Comparison of ENCODE assay signal across 8 mouse cellular contexts in the genomic region with DNA sequence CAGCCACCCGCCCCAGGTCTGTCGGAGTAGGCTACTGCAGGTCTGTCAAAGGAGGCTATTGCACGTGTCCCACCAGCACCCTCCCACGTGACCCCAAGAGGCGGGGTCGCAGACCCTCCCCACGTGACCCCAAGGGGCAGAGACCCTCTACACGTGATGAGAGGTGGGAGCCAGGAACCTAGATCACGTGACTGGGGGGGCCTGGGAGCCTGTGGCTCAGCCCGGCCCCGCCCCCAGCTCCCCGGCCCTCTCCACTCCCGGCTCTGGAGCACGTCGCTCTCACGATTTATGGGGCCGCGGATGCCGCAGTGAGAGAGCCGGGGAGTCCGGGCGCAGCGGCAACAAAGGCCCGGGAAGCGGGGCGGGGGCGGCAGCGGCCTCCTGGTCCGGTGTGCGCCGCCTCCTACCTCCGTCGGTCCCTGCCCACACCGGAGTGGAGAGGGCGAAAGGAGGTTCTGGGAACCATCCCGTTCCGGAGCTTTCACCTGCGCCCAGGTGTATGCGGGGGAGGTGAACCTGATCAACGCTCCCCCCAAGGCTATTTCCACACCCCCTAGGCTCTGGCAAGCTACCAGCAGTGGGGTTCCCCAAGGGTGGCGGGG. TPM values are rescaled to one million over a fixed set of nuclear protein-coding genes. Genes with fewer than 3 reads are reported as not detected.
DNase-seq lines count a peak whose midpoint lies in the region; ATAC-seq lines count a peak whose summit lies in the region.

No protein-coding gene starts in this region.

- H3K36me3 ChIP-seq in forebrain, embryonic 15.5 days, result no peaks in the 10 kb centered on the region
- H3K36me3 ChIP-seq in midbrain, embryonic 16.5 days (ENCODE audit: control insufficient read depth, insufficient read depth, low read length), result no peaks in the 10 kb centered on the region

- peak overlapping the region; percentile 90 for H3K27ac ChIP-seq in forebrain, embryonic 15.5 days (replicated peaks)
- peak overlapping the region; percentile 92 for H3K27ac ChIP-seq in midbrain, embryonic 16.5 days (ENCODE audit: low read length)

- H3K9ac ChIP-seq in forebrain, embryonic 15.5 days (replicated peaks), result peak overlapping the region; percentile 79
- peak overlapping the region; percentile 88 for H3K9ac ChIP-seq in midbrain, embryonic 16.5 days (ENCODE audit: low read depth, low read length)

- peak overlapping the region; percentile 65 for H3K4me3 ChIP-seq in forebrain, embryonic 15.5 days
- H3K4me3 ChIP-seq in midbrain, embryonic 16.5 days (ENCODE audit: low read depth, low read length), result peak overlapping the region; percentile 76

- no peaks in the 10 kb centered on the region for H3K9me3 ChIP-seq in forebrain, embryonic 15.5 days
- no peaks in the 10 kb centered on the region for H3K9me3 ChIP-seq in midbrain, embryonic 16.5 days (replicated peaks; ENCODE audit: control insufficient read depth, low read length, poor library complexity, severe bottlenecking)

- under 1% methylated on average over 41 of the region's 41 CpGs for WGBS in forebrain, embryonic 15.5 days
- WGBS in midbrain, embryonic 16.5 days, result 0% methylated on average over 26 of the region's 41 CpGs

- H3K4me2 ChIP-seq in forebrain, embryonic 15.5 days (replicated peaks), result peak overlapping the region; percentile 93
- H3K4me2 ChIP-seq in midbrain, embryonic 16.5 days (ENCODE audit: low read length), result peak overlapping the region; percentile 78

- ATAC-seq in forebrain, embryonic 15.5 days (replicated peaks), result no peak
- ATAC-seq in midbrain, embryonic 16.5 days, result peak; percentile 26; the same call in 1 of the 2 replicates

- peak; percentile 42 for DNase-seq in kidney, adult 18-20 months
- no peak for DNase-seq in kidney, adult 8-10 months
- peak; percentile 88 for DNase-seq in ZHBTc4 (ENCODE audit: low read depth, low spot score)
- DNase-seq in kidney, postnatal 25 days, result peak; percentile 40 to 70
- DNase-seq in thymus, postnatal 25 days, result peak; percentile 17
- no peak for DNase-seq in spleen, postnatal 36 days (ENCODE audit: low spot score in 2 of 2)

- H3K4me1 ChIP-seq in forebrain, embryonic 15.5 days, result peaks cover 68% of the 10 kb centered on the region
- H3K4me1 ChIP-seq in midbrain, embryonic 16.5 days (ENCODE audit: control insufficient read depth, insufficient read depth, low read length), result peaks cover 33% of the 10 kb centered on the region

- peaks cover 31% of the 10 kb centered on the region for H3K27me3 ChIP-seq in forebrain, embryonic 15.5 days
- H3K27me3 ChIP-seq in midbrain, embryonic 16.5 days (ENCODE audit: control insufficient read depth, insufficient read depth, low read depth, low read length), result 0 out of 2 replicates have a peak, but pooled peaks cover 4% of the 10 kb centered on the region

RNA-seq across cellular contexts. Expression of a gene that starts 2.1 kb away (rescaled TPM):
- 41.0 and 42.5 TPM in 2 replicates for polyA plus RNA-seq in forebrain, embryonic 15.5 days (2015; fragmentation: Nextera tagmentation; extraction: Ambion mirVana)
- 40.5 and 59.0 TPM in 2 replicates for polyA plus RNA-seq in midbrain, embryonic 16.5 days (2015; fragmentation: Nextera tagmentation; extraction: Ambion mirVana)

RNA-seq across cellular contexts. Expression of a gene that starts 17.1 kb away (rescaled TPM):
- polyA plus RNA-seq in forebrain, embryonic 15.5 days (2015; fragmentation: Nextera tagmentation; extraction: Ambion mirVana), result 14.4 and 15.7 TPM in 2 replicates
- 3.7 and 4.2 TPM in 2 replicates for polyA plus RNA-seq in midbrain, embryonic 16.5 days (2015; fragmentation: Nextera tagmentation; extraction: Ambion mirVana)

RNA-seq across cellular contexts. Expression of a gene that starts 29.1 kb away (rescaled TPM):
- polyA plus RNA-seq in forebrain, embryonic 15.5 days (2015; fragmentation: Nextera tagmentation; extraction: Ambion mirVana), result 32.9 and 34.0 TPM in 2 replicates
- 60.6 and 78.2 TPM in 2 replicates for polyA plus RNA-seq in midbrain, embryonic 16.5 days (2015; fragmentation: Nextera tagmentation; extraction: Ambion mirVana)

RNA-seq across cellular contexts. Expression of a gene that starts 39.7 kb away (rescaled TPM):
- polyA plus RNA-seq in forebrain, embryonic 15.5 days (2015; fragmentation: Nextera tagmentation; extraction: Ambion mirVana), result 9.2 and 9.9 TPM in 2 replicates
- 6.8 and 7.4 TPM in 2 replicates for polyA plus RNA-seq in midbrain, embryonic 16.5 days (2015; fragmentation: Nextera tagmentation; extraction: Ambion mirVana)

RNA-seq across cellular contexts. Expression of a gene that starts 41.1 kb away (rescaled TPM):
- 0.11 and 0.13 TPM in 2 replicates for polyA plus RNA-seq in forebrain, embryonic 15.5 days (2015; fragmentation: Nextera tagmentation; extraction: Ambion mirVana)
- 0.09 and 0.25 TPM in 2 replicates for polyA plus RNA-seq in midbrain, embryonic 16.5 days (2015; fragmentation: Nextera tagmentation; extraction: Ambion mirVana)

Comparison
In these comparisons a context has a peak if more than half of its experiments do, and no peak if none do; other contexts are left out.
1. DNase-seq: peak in kidney, adult 18-20 months (single experiment), ZHBTc4 (single experiment), kidney, postnatal 25 days (2 of 2) and thymus, postnatal 25 days (single experiment); none in kidney, adult 8-10 months (0 of 2) and spleen, postnatal 36 days (0 of 2).